Comparison of ENCODE assay signal across 12 mouse cellular contexts in the genomic region with DNA sequence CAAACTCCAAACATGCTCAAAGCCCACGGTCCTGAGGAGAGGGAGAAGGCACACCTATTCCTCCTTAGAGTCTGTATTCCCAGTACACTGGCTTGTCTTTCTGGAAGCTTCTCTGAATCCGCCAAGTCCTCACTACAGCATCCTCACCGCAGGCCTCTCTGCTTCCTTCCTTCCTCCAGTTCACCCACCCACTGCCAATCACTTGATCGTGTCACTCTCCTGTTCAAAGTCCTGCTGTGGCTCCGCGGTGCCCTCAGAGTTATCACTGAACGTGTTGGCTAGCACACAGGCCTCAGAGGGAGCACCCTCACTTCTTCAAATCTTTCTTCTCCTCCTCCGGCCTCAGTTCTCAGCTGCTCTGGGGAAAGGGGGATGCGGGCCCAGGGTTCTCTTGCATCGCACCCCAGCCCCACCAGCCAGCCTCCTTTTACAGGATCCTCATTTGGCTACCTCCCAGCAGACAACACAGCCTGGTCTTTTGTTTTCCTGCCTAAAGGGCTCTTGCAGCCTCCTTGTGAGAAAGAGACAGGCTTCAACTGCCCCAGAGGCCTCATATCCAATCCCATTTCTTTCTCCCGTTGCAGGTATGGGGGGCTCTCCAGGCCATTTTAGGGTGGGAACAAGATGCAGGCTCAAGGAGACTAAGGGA.
A peak's percentile ranks its signal among the peaks of the same experiment; 100 is the strongest.
DNase-seq lines count a peak whose midpoint lies in the region; ATAC-seq lines count a peak whose summit lies in the region.
"Had no signal": no experiment of that assay in that cellular context is flagged by ENCODE, and none has a peak within 500 bp of the region (broad histone marks: within the 10 kb centered on the region; RNA-seq: fewer than 3 reads in every experiment).

No protein-coding gene starts in this region.

- H3K4me2 ChIP-seq in heart, embryonic 16.5 days (ENCODE audit: low read depth, low read length): no peak overlapping the region
- H3K4me2 ChIP-seq in hindbrain, embryonic 12.5 days (replicated peaks): no peak overlapping the region
- no peak overlapping the region for H3K4me2 ChIP-seq in midbrain, embryonic 13.5 days (replicated peaks)

- WGBS in heart, embryonic 16.5 days: 39% methylated on average over 11 of the region's 11 CpGs
- WGBS in embryonic facial prominence, embryonic 10.5 days: 38% methylated on average over 11 of the region's 11 CpGs
- WGBS in hindbrain, embryonic 12.5 days: 31% methylated on average over 11 of the region's 11 CpGs
- WGBS in midbrain, embryonic 13.5 days: 24% methylated on average over 11 of the region's 11 CpGs

- intact Hi-C loops in heart, postnatal 10 days (cut with DNase I): loop anchor here (5.0 kb wide), 1 partner anchor 36 kb away; no protein-coding TSS in a partner anchor
- intact Hi-C loops in left cerebral cortex, postnatal 14 days (cut with DNase I): no loop called here

- no peak for DNase-seq in heart, postnatal 10 days
- DNase-seq in embryonic facial prominence, embryonic 10.5 days (ENCODE audit: low spot score): no peak
- no peak for DNase-seq in urinary bladder, postnatal 10 days (ENCODE audit: low spot score)
- no peak for DNase-seq in urinary bladder, adult 2 months (ENCODE audit: low spot score)
- DNase-seq in left cerebral cortex, postnatal 14 days (ENCODE audit: low spot score in 2 of 2): no peak
- DNase-seq: B cell, adult 2 months; heart, adult 11 months had no signal

- no peak overlapping the region for H3K4me3 ChIP-seq in heart, embryonic 16.5 days (ENCODE audit: low read length)
- peak overlapping the region; percentile 13; the same call in 1 of the 2 replicates for H3K4me3 ChIP-seq in embryonic facial prominence, embryonic 10.5 days
- no peak overlapping the region for H3K4me3 ChIP-seq in hindbrain, embryonic 12.5 days
- no peak overlapping the region for H3K4me3 ChIP-seq in midbrain, embryonic 13.5 days (replicated peaks)
- H3K4me3 ChIP-seq: layer of hippocampus, adult 2 months had no signal

- H3K9me3 ChIP-seq in heart, embryonic 16.5 days (replicated peaks; ENCODE audit: control insufficient read depth, low read length): no peaks in the 10 kb centered on the region
- no peaks in the 10 kb centered on the region for H3K9me3 ChIP-seq in embryonic facial prominence, embryonic 10.5 days
- H3K9me3 ChIP-seq in hindbrain, embryonic 12.5 days (replicated peaks): no peaks in the 10 kb centered on the region
- no peaks in the 10 kb centered on the region for H3K9me3 ChIP-seq in midbrain, embryonic 13.5 days

- peak overlapping the region; percentile 9; the same call in 1 of the 2 replicates for H3K9ac ChIP-seq in heart, embryonic 16.5 days (ENCODE audit: low read length)
- H3K9ac ChIP-seq in hindbrain, embryonic 12.5 days: peak overlapping the region; percentile 32; the same call in 1 of the 2 replicates
- H3K9ac ChIP-seq in midbrain, embryonic 13.5 days (replicated peaks): peak overlapping the region; percentile 60

- H3K4me1 ChIP-seq in heart, embryonic 16.5 days (ENCODE audit: control insufficient read depth, insufficient read depth, low read length): peaks cover 28% of the 10 kb centered on the region
- H3K4me1 ChIP-seq in embryonic facial prominence, embryonic 10.5 days: peaks cover 85% of the 10 kb centered on the region
- H3K4me1 ChIP-seq in hindbrain, embryonic 12.5 days: peaks cover 56% of the 10 kb centered on the region
- peaks cover 74% of the 10 kb centered on the region for H3K4me1 ChIP-seq in midbrain, embryonic 13.5 days (replicated peaks)

- no peak for ATAC-seq in heart, embryonic 16.5 days (replicated peaks; ENCODE audit: extremely low read depth, insufficient read depth, low FRiP score)
- no peak for ATAC-seq in hindbrain, embryonic 12.5 days (ENCODE audit: low FRiP score)
- no peak; the same call in 1 of the 2 replicates for ATAC-seq in midbrain, embryonic 13.5 days
- ATAC-seq: lung, postnatal 0 days had no signal

- no peaks in the 10 kb centered on the region for H3K36me3 ChIP-seq in heart, embryonic 16.5 days (ENCODE audit: control insufficient read depth, insufficient read depth)
- H3K36me3 ChIP-seq in embryonic facial prominence, embryonic 10.5 days (replicated peaks): peaks cover 21% of the 10 kb centered on the region
- no peaks in the 10 kb centered on the region for H3K36me3 ChIP-seq in hindbrain, embryonic 12.5 days
- H3K36me3 ChIP-seq in midbrain, embryonic 13.5 days: peaks cover 13% of the 10 kb centered on the region; the same call in 1 of the 2 replicates

- H3K27me3 ChIP-seq in heart, embryonic 16.5 days (ENCODE audit: control insufficient read depth, insufficient read depth, low read length): no peaks in the 10 kb centered on the region; the same call in 1 of the 2 replicates
- no peaks in the 10 kb centered on the region for H3K27me3 ChIP-seq in embryonic facial prominence, embryonic 10.5 days (replicated peaks; ENCODE audit: low read depth, poor library complexity, severe bottlenecking)
- no peaks in the 10 kb centered on the region for H3K27me3 ChIP-seq in hindbrain, embryonic 12.5 days
- no peaks in the 10 kb centered on the region for H3K27me3 ChIP-seq in midbrain, embryonic 13.5 days

- no peak overlapping the region for H3K27ac ChIP-seq in heart, embryonic 16.5 days (ENCODE audit: low read length)
- H3K27ac ChIP-seq in embryonic facial prominence, embryonic 10.5 days (replicated peaks): peak overlapping the region; percentile 71
- H3K27ac ChIP-seq in hindbrain, embryonic 12.5 days: peak overlapping the region; percentile 73
- H3K27ac ChIP-seq in midbrain, embryonic 13.5 days: peak overlapping the region; percentile 80
- H3K27ac ChIP-seq: layer of hippocampus, adult 2 months had no signal

Comparison
In these comparisons a context has a peak if more than half of its experiments do, and no peak if none do; other contexts are left out.
1. H3K9ac ChIP-seq: peak in every context shown above with its lines; median percentile 60 in midbrain, embryonic 13.5 days; 32 in hindbrain, embryonic 12.5 days; 9 in heart, embryonic 16.5 days.